Mouse (Mus musculus): ENCODE data around the gene Hs3st2. TPM values are rescaled to one million over a fixed set of nuclear protein-coding genes. Genes with fewer than 3 reads are reported as not detected.
"Not testable (repeated sequence)": the region's sequence is repeated elsewhere in the genome, so short reads cannot be mapped to it uniquely, and the experiment has no call there.

Hs3st2 gene
- 19.7 and 20.2 TPM in 2 replicates for polyA plus RNA-seq (2015; fragmentation: Nextera tagmentation; extraction: Ambion mirVana)

DNA sequence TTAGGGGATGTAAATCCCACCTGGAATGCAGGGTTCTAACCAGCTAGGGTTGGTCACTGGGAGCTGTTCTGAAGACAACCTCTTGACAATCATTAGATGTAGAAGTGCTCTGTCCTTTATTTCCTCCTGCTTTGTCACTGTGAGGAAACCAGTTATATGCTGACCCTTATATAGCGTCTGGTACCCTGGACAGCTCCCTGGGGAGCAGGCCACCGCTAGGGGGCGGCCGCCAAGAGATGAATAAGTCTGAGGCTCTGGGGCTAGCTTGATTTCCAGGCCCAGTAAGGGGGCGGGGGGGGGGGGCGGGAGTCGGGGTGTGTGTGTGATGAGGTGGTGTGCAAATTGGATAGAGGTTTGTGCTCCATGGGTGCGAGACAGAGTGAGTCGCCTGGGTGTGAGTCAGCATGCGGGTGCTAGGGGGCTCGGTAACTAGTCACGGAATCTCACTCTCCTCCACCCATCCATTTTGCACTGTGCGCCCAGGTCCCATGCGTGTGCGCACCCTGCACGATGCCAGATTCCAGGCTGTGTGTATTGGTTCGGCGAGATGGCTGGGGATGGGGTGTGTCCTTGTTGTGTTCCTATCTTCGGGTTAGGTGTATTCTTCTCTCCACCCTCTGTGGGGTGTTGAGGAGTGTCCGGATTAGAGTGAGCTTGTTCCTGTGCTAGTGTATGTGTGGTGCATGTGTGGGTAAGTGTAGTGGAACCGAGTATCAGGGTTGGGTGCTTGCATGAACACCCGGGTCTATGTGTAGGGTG lies at the start of gene Hs3st2:
Gene Hs3st2 (plus strand): TSS at position 635 of the 759 bp plus-strand sequence.
- Histone ChIP-seq H3K4me3 (ENCODE audit: low read length) (peak within 1 kb of the TSS; percentile 59), H3K27me3 (replicated peaks; ENCODE audit: control insufficient read depth, insufficient read depth, low read length) (peaks cover 30% of the 10 kb centered on the region), H3K27ac (ENCODE audit: low read depth, low read length) (no peak within 1 kb of the TSS), H3K4me2 (ENCODE audit: low read length) (peak within 1 kb of the TSS; percentile 88), H3K9ac (ENCODE audit: low read depth, low read length) (peak within 1 kb of the TSS; percentile 65), H3K4me1 (ENCODE audit: control insufficient read depth, insufficient read depth, low read depth, low read length) (peaks cover 11% of the 10 kb centered on the region; the same call in 1 of the 2 replicates), H3K36me3 (ENCODE audit: control insufficient read depth, insufficient read depth, low read length) (no peaks in the 10 kb centered on the region), H3K9me3 (ENCODE audit: control insufficient read depth, low read length) (no peaks in the 10 kb centered on the region)
- ATAC-seq: peak; percentile 70
- WGBS: under 1% methylated on average over 21 of the region's 22 CpGs

DNA sequence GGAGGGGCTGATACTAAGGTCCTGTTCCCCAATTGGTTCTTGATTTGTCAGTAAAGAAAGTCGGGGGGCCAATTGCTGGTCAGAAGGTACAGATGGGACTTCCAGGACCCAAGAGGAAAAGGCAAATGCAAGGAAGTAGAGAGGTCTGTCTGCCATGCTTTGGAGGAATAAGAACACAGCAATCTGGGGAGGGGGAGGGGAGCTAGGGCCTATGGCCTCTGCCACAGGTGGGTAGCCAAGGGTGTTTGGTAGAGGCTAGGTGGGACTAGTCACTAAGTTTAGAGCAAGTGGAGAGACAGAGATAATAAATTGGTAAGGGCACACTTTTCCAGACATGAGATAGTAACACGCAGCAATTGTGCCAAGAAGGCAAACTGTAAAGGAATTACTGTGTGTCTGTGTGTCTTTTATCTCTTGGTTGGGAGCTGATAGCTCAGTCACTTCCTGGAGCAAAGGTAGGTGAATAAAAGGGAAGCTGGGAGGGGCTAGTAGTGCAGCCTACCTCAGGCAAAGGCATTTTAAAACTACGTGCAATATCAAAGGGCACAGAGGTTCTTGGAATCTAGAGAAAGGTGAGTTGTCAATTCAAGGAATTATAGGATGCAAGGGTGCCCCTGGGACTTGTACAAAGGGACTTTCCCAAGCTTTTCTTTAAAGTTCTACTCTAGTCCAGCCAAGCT lies 43.2 kb upstream of the Hs3st2 start:
- ATAC-seq: no peak
- H3K9ac ChIP-seq (ENCODE audit: low read depth, low read length): no peak overlapping the region
- H3K4me1 ChIP-seq (ENCODE audit: control insufficient read depth, insufficient read depth, low read depth, low read length): no peaks in the 10 kb centered on the region
- no peak overlapping the region for H3K27ac ChIP-seq (ENCODE audit: low read depth, low read length)
- H3K36me3 ChIP-seq (ENCODE audit: control insufficient read depth, insufficient read depth, low read length): no peaks in the 10 kb centered on the region
- no peak overlapping the region for H3K4me2 ChIP-seq (ENCODE audit: low read length)
- no peaks in the 10 kb centered on the region for H3K27me3 ChIP-seq (replicated peaks; ENCODE audit: control insufficient read depth, insufficient read depth, low read length)
- 86% methylated on average over 3 of the region's 3 CpGs for WGBS
- H3K9me3 ChIP-seq (ENCODE audit: control insufficient read depth, low read length): no peaks in the 10 kb centered on the region
- H3K4me3 ChIP-seq (ENCODE audit: low read length): no peak overlapping the region

DNA sequence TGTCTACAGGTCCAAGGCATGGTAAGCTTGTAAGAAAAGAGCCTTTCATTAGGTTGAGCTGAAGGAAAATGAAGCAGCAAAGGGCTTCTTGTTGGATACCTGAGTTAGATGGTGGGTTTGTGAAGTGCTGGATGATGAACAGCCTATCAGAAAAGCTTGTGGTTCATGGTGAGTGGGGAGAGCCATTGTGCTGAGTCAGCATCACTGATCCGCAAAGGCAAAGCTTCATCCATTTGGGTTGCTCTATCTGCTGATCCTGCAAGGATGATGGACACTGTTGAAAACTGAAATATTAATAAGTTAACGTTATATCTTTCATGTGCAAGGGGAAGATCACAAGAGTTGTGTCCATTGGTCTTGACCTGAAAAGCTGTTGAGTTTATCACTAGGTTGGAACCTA lies 40.0 kb upstream of the Hs3st2 start:
- Histone ChIP-seq H3K4me2 (ENCODE audit: low read length) (no peak overlapping the region), H3K36me3 (ENCODE audit: control insufficient read depth, insufficient read depth, low read length) (no peaks in the 10 kb centered on the region), H3K27ac (ENCODE audit: low read depth, low read length) (no peak overlapping the region), H3K9ac (ENCODE audit: low read depth, low read length) (no peak overlapping the region), H3K27me3 (replicated peaks; ENCODE audit: control insufficient read depth, insufficient read depth, low read length) (no peaks in the 10 kb centered on the region), H3K9me3 (ENCODE audit: control insufficient read depth, low read length) (no peaks in the 10 kb centered on the region), H3K4me1 (ENCODE audit: control insufficient read depth, insufficient read depth, low read depth, low read length) (no peaks in the 10 kb centered on the region), H3K4me3 (ENCODE audit: low read length) (no peak overlapping the region)
- WGBS: 81% methylated on average over 2 of the region's 2 CpGs
- ATAC-seq: no peak

DNA sequence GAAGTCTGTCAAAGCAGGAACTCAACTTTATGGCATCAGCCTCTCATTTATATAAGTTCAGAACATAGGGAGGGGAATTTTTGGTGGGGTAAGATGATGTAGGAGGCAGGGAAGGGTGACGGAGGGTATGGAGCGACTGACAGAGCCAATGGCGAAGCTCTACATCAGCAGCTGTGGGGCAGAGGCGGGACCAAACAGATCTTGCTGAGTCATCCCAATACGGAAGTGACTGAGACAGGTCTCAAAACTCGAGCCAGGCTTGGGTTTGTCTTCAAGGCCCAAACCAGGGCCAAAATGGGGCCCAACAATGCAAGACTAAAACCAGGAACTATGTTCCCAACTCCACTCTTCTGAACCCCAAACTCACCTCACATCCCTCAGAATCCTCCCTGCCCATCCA lies 30.2 kb upstream of the Hs3st2 start:
- 93% methylated on average over 6 of the region's 6 CpGs for WGBS
- not testable (repeated sequence) for H3K36me3 ChIP-seq (ENCODE audit: control insufficient read depth, insufficient read depth, low read length); H3K4me3 ChIP-seq (ENCODE audit: low read length); H3K9me3 ChIP-seq (ENCODE audit: control insufficient read depth, low read length); H3K4me1 ChIP-seq (ENCODE audit: control insufficient read depth, insufficient read depth, low read depth, low read length); ATAC-seq; H3K27ac ChIP-seq (ENCODE audit: low read depth, low read length); H3K4me2 ChIP-seq (ENCODE audit: low read length); H3K27me3 ChIP-seq (replicated peaks; ENCODE audit: control insufficient read depth, insufficient read depth, low read length); H3K9ac ChIP-seq (ENCODE audit: low read depth, low read length)

DNA sequence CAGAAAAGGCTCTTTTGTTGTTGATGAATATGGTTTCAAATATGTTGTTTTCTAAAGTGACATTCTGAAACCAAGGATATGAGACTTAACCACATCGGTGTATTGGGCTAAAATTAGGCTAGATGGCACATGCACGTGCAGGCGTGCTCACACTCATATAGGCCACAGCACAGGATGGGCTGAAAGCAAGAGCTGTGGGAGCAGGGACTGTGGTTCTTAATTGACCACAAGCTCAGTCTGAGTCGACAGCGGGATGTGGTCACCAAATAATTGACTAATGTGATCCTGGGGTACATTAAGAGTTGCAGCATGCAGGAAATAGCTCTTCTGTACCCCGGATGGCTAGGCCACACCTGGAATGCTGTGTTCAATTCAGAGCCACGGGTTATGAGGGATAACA lies 26.1 kb upstream of the Hs3st2 start:
- Histone ChIP-seq H3K9me3 (ENCODE audit: control insufficient read depth, low read length) (no peaks in the 10 kb centered on the region), H3K27ac (ENCODE audit: low read depth, low read length) (no peak overlapping the region), H3K4me2 (ENCODE audit: low read length) (no peak overlapping the region), H3K4me3 (ENCODE audit: low read length) (no peak overlapping the region), H3K27me3 (replicated peaks; ENCODE audit: control insufficient read depth, insufficient read depth, low read length) (no peaks in the 10 kb centered on the region), H3K4me1 (ENCODE audit: control insufficient read depth, insufficient read depth, low read depth, low read length) (no peaks in the 10 kb centered on the region), H3K9ac (ENCODE audit: low read depth, low read length) (no peak overlapping the region), H3K36me3 (ENCODE audit: control insufficient read depth, insufficient read depth, low read length) (no peaks in the 10 kb centered on the region)
- ATAC-seq: no peak
- WGBS: 88% methylated on average over 7 of the region's 7 CpGs

DNA sequence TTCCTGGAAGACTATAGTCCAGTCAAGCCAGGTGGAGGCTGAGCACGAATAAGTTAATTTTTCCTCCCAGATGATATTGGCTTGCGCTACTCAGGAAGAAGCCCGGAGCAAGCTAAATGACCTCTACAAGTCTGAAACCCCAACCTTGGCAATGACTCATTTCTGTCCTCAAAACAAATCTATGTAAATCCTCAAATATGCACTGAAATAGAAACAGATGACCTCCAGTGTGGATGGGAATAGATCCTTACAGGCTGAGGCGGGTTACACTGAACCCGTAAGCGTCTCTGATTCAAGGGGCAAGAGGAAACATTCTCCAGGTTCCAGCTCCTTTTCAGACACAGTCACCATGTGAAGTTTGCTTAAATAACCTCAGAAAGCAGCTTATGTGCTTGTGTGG lies 24.5 kb upstream of the Hs3st2 start:
- 86% methylated on average over 6 of the region's 6 CpGs for WGBS
- Histone ChIP-seq H3K27ac (ENCODE audit: low read depth, low read length) (no peak overlapping the region), H3K27me3 (replicated peaks; ENCODE audit: control insufficient read depth, insufficient read depth, low read length) (no peaks in the 10 kb centered on the region), H3K4me1 (ENCODE audit: control insufficient read depth, insufficient read depth, low read depth, low read length) (no peaks in the 10 kb centered on the region), H3K4me2 (ENCODE audit: low read length) (no peak overlapping the region), H3K4me3 (ENCODE audit: low read length) (no peak overlapping the region), H3K36me3 (ENCODE audit: control insufficient read depth, insufficient read depth, low read length) (no peaks in the 10 kb centered on the region), H3K9me3 (ENCODE audit: control insufficient read depth, low read length) (no peaks in the 10 kb centered on the region), H3K9ac (ENCODE audit: low read depth, low read length) (no peak overlapping the region)
- ATAC-seq: no peak

DNA sequence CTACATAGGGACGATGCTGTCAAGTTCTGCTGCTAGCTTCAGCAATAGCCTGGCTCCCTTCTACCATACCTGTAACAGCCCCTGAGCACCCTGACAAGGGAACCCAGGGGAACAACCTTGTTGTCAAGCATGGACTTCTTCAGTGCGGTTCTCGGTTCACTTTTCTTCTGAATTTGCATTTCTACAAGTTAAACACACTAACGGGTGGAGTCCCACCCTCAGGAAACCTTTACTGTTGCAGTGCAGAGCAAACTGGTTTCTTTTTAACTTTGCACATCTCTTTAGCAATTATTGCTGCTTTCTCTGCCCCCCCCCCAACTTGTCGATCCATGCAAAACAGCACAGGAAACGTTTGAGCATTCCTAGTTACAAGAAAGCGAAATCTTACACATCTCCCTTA lies 19.7 kb upstream of the Hs3st2 start:
- Histone ChIP-seq H3K4me1 (ENCODE audit: control insufficient read depth, insufficient read depth, low read depth, low read length) (no peaks in the 10 kb centered on the region), H3K27ac (ENCODE audit: low read depth, low read length) (no peak overlapping the region), H3K36me3 (ENCODE audit: control insufficient read depth, insufficient read depth, low read length) (no peaks in the 10 kb centered on the region), H3K9me3 (ENCODE audit: control insufficient read depth, low read length) (no peaks in the 10 kb centered on the region), H3K9ac (ENCODE audit: low read depth, low read length) (no peak overlapping the region), H3K27me3 (replicated peaks; ENCODE audit: control insufficient read depth, insufficient read depth, low read length) (no peaks in the 10 kb centered on the region), H3K4me3 (ENCODE audit: low read length) (no peak overlapping the region), H3K4me2 (ENCODE audit: low read length) (no peak overlapping the region)
- ATAC-seq: no peak
- WGBS: 87% methylated on average over 7 of the region's 7 CpGs

DNA sequence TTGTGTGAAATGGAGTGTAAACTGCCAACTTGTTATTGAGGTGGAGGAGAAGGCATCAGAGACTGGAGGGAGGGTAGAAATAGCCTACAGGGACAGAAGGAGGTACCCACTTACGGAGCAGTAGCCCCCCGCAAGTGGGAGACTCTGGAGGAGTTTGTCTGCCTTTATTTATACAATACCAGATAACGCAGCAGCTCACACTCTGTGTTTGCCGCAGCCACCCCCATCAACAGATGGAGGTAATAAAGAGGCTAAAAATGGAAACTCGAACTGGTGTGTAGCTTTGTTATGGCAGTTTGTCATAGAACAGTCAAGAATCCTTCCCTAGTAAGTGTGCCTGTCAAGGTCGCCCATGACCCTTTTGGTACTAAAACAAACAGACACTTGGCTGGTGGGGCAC lies 16.2 kb upstream of the Hs3st2 start:
- Histone ChIP-seq H3K9me3 (ENCODE audit: control insufficient read depth, low read length) (no peaks in the 10 kb centered on the region), H3K27me3 (replicated peaks; ENCODE audit: control insufficient read depth, insufficient read depth, low read length) (no peaks in the 10 kb centered on the region), H3K4me1 (ENCODE audit: control insufficient read depth, insufficient read depth, low read depth, low read length) (no peaks in the 10 kb centered on the region), H3K36me3 (ENCODE audit: control insufficient read depth, insufficient read depth, low read length) (no peaks in the 10 kb centered on the region), H3K4me2 (ENCODE audit: low read length) (no peak overlapping the region), H3K4me3 (ENCODE audit: low read length) (no peak overlapping the region), H3K9ac (ENCODE audit: low read depth, low read length) (no peak overlapping the region), H3K27ac (ENCODE audit: low read depth, low read length) (no peak overlapping the region)
- whole genome bisulfite sequencing: 77% methylated on average over 6 of the region's 6 CpGs
- ATAC-seq: no peak

DNA sequence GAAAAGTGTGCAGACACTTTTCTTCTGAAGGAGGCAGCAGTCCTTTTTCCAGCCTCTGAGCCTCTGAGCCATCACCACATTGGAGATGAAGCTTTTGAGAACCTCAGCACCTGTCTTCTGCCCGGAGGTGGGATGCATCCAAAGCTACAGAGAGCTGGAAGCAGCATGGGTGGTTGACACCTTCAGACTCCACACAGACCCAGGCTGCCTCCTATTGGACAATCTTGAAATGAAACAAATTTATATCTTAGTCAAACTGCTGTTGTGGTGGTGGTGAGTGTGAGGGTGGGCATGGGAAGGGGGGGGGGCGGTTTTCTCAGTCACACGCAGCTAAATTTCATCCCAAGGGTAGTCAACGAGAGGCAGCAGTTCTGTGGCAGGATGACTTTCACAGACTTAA lies 12.7 kb upstream of the Hs3st2 start:
- no peak overlapping the region for H3K4me3 ChIP-seq (ENCODE audit: low read length)

More for the DNA sequence above, 12.7 kb upstream of the Hs3st2 start:
- Histone ChIP-seq H3K27ac (ENCODE audit: low read depth, low read length) (no peak overlapping the region), H3K4me2 (ENCODE audit: low read length) (no peak overlapping the region), H3K9me3 (ENCODE audit: control insufficient read depth, low read length) (no peaks in the 10 kb centered on the region), H3K36me3 (ENCODE audit: control insufficient read depth, insufficient read depth, low read length) (no peaks in the 10 kb centered on the region), H3K9ac (ENCODE audit: low read depth, low read length) (no peak overlapping the region), H3K4me1 (ENCODE audit: control insufficient read depth, insufficient read depth, low read depth, low read length) (no peaks in the 10 kb centered on the region), H3K27me3 (replicated peaks; ENCODE audit: control insufficient read depth, insufficient read depth, low read length) (no peaks in the 10 kb centered on the region)
- no peak for ATAC-seq
- WGBS: 69% methylated on average over 4 of the region's 4 CpGs

All from hindbrain, embryonic 16.5 days (tissue).